Mouse (Mus musculus): ENCODE measurements around the gene Tgfbr3. TPM values are rescaled to one million over a fixed set of nuclear protein-coding genes. Genes with fewer than 3 reads are reported as not detected.

Gene Tgfbr3
- polyA plus RNA-seq, 2 experiments: 20.7 to 29.0 TPM

GRCm38 (mm10) chr5:107080986-107081624 lies 208.3 kb downstream of the Tgfbr3 start:
- no peak for TF ChIP-seq POLR2A (IDR thresholded peaks at IDR 0.05; ENCODE audit: borderline replicate concordance, extremely low read depth, insufficient read depth, insufficient read length)
- no peak for ATAC-seq (ENCODE audit: low FRiP score, low read depth)
- Histone ChIP-seq H3K9me3 (ENCODE audit: control insufficient read depth, low read length) (no peaks in the 10 kb centered on the region), H3K36me3 (ENCODE audit: control insufficient read depth, insufficient read depth, low read length) (no peaks in the 10 kb centered on the region), H3K4me2 (replicated peaks; ENCODE audit: low read depth, low read length, severe bottlenecking) (no peak overlapping the region), H3K27ac (replicated peaks; ENCODE audit: low read depth, low read length) (no peak overlapping the region), H3K27me3 (ENCODE audit: control insufficient read depth, insufficient read depth, low read length) (no peaks in the 10 kb centered on the region), H3K9ac (ENCODE audit: low read depth, low read length, severe bottlenecking) (no peak overlapping the region), H3K4me1 (ENCODE audit: control insufficient read depth, insufficient read depth, low read length) (peaks cover 13% of the 10 kb centered on the region), H3K4me3 (replicated peaks; ENCODE audit: low read length) (no peak overlapping the region)
- WGBS: 68% methylated on average over 12 of the region's 12 CpGs
- DNase-seq (ENCODE audit: low spot score): no peak

DNA sequence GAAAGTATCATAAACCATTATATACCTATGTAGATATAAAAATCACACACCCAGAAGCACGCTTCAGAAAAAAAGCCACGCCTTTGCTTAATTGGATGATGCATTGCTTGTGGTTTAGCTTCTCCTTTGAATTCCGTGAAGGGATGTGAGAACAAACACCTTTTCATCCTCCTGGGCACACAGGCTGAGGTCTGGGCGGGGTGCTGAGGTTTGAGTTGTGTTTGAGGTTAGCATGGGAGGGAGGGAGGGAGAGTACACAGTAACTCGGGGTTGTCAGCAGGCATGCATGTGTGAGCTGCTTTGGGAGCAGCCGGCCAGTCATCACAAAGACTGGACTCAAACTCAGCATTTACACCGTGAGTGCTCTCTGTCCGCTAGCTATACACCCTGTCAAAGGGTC lies 209.5 kb downstream of the Tgfbr3 start:
- WGBS: 45% methylated on average over 8 of the region's 8 CpGs
- no peak for ATAC-seq (ENCODE audit: low FRiP score, low read depth)
- Histone ChIP-seq H3K36me3 (ENCODE audit: control insufficient read depth, insufficient read depth, low read length) (no peaks in the 10 kb centered on the region), H3K4me1 (ENCODE audit: control insufficient read depth, insufficient read depth, low read length) (peaks cover 19% of the 10 kb centered on the region), H3K27me3 (ENCODE audit: control insufficient read depth, insufficient read depth, low read length) (no peaks in the 10 kb centered on the region), H3K9me3 (ENCODE audit: control insufficient read depth, low read length) (no peaks in the 10 kb centered on the region), H3K4me2 (replicated peaks; ENCODE audit: low read depth, low read length, severe bottlenecking) (no peak overlapping the region), H3K9ac (ENCODE audit: low read depth, low read length, severe bottlenecking) (no peak overlapping the region), H3K4me3 (replicated peaks; ENCODE audit: low read length) (no peak overlapping the region), H3K27ac (replicated peaks; ENCODE audit: low read depth, low read length) (no peak overlapping the region)
- DNase-seq (ENCODE audit: low spot score): no peak
- TF ChIP-seq POLR2A (IDR thresholded peaks at IDR 0.05; ENCODE audit: borderline replicate concordance, extremely low read depth, insufficient read depth, insufficient read length): no peak

GRCm38 (mm10) chr5:107079146-107079638 lies 210.2 kb downstream of the Tgfbr3 start:
- Histone ChIP-seq H3K4me2 (replicated peaks; ENCODE audit: low read depth, low read length, severe bottlenecking) (no peak overlapping the region), H3K27ac (replicated peaks; ENCODE audit: low read depth, low read length) (no peak overlapping the region), H3K4me1 (ENCODE audit: control insufficient read depth, insufficient read depth, low read length) (peaks cover 19% of the 10 kb centered on the region), H3K4me3 (replicated peaks; ENCODE audit: low read length) (no peak overlapping the region), H3K27me3 (ENCODE audit: control insufficient read depth, insufficient read depth, low read length) (no peaks in the 10 kb centered on the region), H3K9me3 (ENCODE audit: control insufficient read depth, low read length) (no peaks in the 10 kb centered on the region), H3K36me3 (ENCODE audit: control insufficient read depth, insufficient read depth, low read length) (no peaks in the 10 kb centered on the region), H3K9ac (ENCODE audit: low read depth, low read length, severe bottlenecking) (no peak overlapping the region)
- 47% methylated on average over 11 of the region's 11 CpGs for WGBS
- peak; percentile 45 for DNase-seq (ENCODE audit: low spot score)
- TF ChIP-seq POLR2A (IDR thresholded peaks at IDR 0.05; ENCODE audit: borderline replicate concordance, extremely low read depth, insufficient read depth, insufficient read length): no peak
- peak; percentile 42; the same call in 1 of the 2 replicates for ATAC-seq (ENCODE audit: low FRiP score, low read depth)

GRCm38 (mm10) chr5:107078361-107078760 lies 211.1 kb downstream of the Tgfbr3 start:
- Histone ChIP-seq H3K36me3 (ENCODE audit: control insufficient read depth, insufficient read depth, low read length) (no peaks in the 10 kb centered on the region), H3K4me1 (ENCODE audit: control insufficient read depth, insufficient read depth, low read length) (peaks cover 19% of the 10 kb centered on the region), H3K9ac (ENCODE audit: low read depth, low read length, severe bottlenecking) (no peak overlapping the region), H3K27me3 (ENCODE audit: control insufficient read depth, insufficient read depth, low read length) (no peaks in the 10 kb centered on the region), H3K4me3 (replicated peaks; ENCODE audit: low read length) (no peak overlapping the region), H3K9me3 (ENCODE audit: control insufficient read depth, low read length) (no peaks in the 10 kb centered on the region), H3K4me2 (replicated peaks; ENCODE audit: low read depth, low read length, severe bottlenecking) (no peak overlapping the region), H3K27ac (replicated peaks; ENCODE audit: low read depth, low read length) (no peak overlapping the region)
- no peak for TF ChIP-seq POLR2A (IDR thresholded peaks at IDR 0.05; ENCODE audit: borderline replicate concordance, extremely low read depth, insufficient read depth, insufficient read length)
- ATAC-seq (ENCODE audit: low FRiP score, low read depth) (no peak), DNase-seq (ENCODE audit: low spot score) (no peak)
- WGBS: 97% methylated on average over 3 of the region's 3 CpGs

DNA sequence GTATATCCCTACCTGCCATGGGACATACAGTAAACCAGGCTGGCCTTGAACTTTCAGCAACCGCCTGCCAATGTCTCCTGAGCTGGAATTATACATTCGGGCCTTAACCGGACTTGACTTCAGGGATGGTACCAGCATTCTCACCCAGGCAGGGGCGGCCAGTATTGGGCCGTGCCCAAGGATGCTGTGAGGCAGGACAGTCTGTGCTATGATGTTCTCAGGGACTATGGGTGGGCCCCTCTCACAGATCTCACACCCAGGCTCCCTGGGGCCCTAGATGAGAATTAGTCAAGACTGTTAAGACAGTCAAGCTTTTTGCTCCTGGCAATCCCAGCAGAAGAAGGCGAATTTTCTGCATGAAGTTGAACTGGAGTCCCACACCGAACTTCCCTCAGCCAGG lies 211.5 kb downstream of the Tgfbr3 start:
- Histone ChIP-seq H3K9me3 (ENCODE audit: control insufficient read depth, low read length) (no peaks in the 10 kb centered on the region), H3K4me2 (replicated peaks; ENCODE audit: low read depth, low read length, severe bottlenecking) (no peak overlapping the region), H3K4me3 (replicated peaks; ENCODE audit: low read length) (no peak overlapping the region), H3K4me1 (ENCODE audit: control insufficient read depth, insufficient read depth, low read length) (peaks cover 19% of the 10 kb centered on the region), H3K36me3 (ENCODE audit: control insufficient read depth, insufficient read depth, low read length) (no peaks in the 10 kb centered on the region), H3K27ac (replicated peaks; ENCODE audit: low read depth, low read length) (no peak overlapping the region), H3K27me3 (ENCODE audit: control insufficient read depth, insufficient read depth, low read length) (no peaks in the 10 kb centered on the region), H3K9ac (ENCODE audit: low read depth, low read length, severe bottlenecking) (no peak overlapping the region)
- no peak for TF ChIP-seq POLR2A (IDR thresholded peaks at IDR 0.05; ENCODE audit: borderline replicate concordance, extremely low read depth, insufficient read depth, insufficient read length)
- ATAC-seq (ENCODE audit: low FRiP score, low read depth): no peak
- DNase-seq (ENCODE audit: low spot score): no peak
- WGBS: 96% methylated on average over 7 of the region's 7 CpGs
